Mouse (Mus musculus) liver, adult 2 months (tissue): ENCODE data around the gene Tgfa.

Source experiments
- CTCF ChIP-seq: fragments of 200-500 bp; IDR thresholded peaks from 2 replicates; pipeline ENCODE4 v1.5.1; 2011; ENCODE audit warnings: low read depth, low read length, control low read depth
- POLR2A ChIP-seq: fragments of 200-500 bp; IDR thresholded peaks from 2 replicates; pipeline ENCODE4 v1.6.1; 2011; ENCODE audit warnings: low read length, control low read depth; ENCODE audit not compliant: insufficient read depth; ENCODE audit errors: extremely low read depth

GRCm38 (mm10) chr6:86203101-86203500 is 8.1 kb downstream of the Tgfa start:
- TF ChIP-seq CTCF (peak; percentile 19; the same call in 1 of the 2 replicates), POLR2A (no peak)
